ENCODE assay signal across 20 mouse cellular contexts in the genomic region with DNA sequence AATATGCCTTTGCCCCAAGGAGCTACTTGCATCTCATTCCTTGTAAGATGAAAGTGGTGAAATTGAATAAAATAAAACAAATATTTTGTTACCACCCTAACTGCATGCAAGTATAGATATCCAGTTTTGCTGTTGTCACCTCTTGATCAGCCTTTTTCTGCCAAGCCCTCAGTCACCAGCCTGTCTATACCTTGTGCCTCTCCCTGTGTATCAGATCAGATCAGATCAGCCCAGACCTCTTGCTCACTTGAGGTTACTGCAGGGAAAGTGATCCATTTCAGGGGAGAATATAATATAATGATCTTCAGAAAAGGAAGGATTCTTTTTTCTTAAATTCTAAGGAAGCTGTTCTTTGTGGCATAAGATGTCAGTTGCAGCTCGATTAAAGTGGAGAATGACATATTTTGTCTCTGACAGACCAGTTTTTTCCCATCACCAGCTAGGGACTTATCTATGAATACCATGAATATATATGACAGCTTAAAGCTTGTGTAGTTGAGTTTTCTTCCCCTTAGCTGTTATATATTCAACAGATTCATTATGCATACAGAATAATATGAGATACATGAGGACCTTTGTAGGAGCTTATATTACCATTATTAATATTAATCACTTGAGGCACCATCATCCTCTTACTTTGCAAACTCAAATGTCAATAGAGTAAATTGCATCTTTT.
DNase-seq lines count a peak whose midpoint lies in the region; ATAC-seq and TF ChIP-seq lines count a peak whose summit lies in the region.
"Had no signal": no experiment of that assay in that cellular context is flagged by ENCODE, and none has a peak within 500 bp of the region (broad histone marks: within the 10 kb centered on the region; RNA-seq: fewer than 3 reads in every experiment).

No protein-coding gene starts in this region.

- ATAC-seq in forebrain, embryonic 16.5 days, result peak; percentile 43; the same call in 1 of the 2 replicates
- ATAC-seq in midbrain, embryonic 15.5 days (replicated peaks), result peak; percentile 96
- ATAC-seq in CD4-positive, CD25-positive, alpha-beta regulatory T cell, adult 4 months, result no peak
- ATAC-seq in hindbrain, embryonic 12.5 days (ENCODE audit: low FRiP score), result no peak
- ATAC-seq: activated CD4-positive, CD25-positive, alpha-beta regulatory T cell, adult 4 months; hindbrain, embryonic 16.5 days; intestine, embryonic 15.5 days had no signal

- no peak overlapping the region for H3K4me3 ChIP-seq in forebrain, embryonic 16.5 days (replicated peaks; ENCODE audit: low read length)
- H3K4me3 ChIP-seq in forebrain, embryonic 10.5 days, result no peak overlapping the region
- H3K4me3 ChIP-seq in midbrain, embryonic 15.5 days, result no peak overlapping the region
- no peak overlapping the region for H3K4me3 ChIP-seq in hindbrain, embryonic 12.5 days
- H3K4me3 ChIP-seq: forebrain, embryonic 12.5 days; heart, adult 2 months; hindbrain, embryonic 13.5 days; intestine, embryonic 15.5 days had no signal

- H3K4me1 ChIP-seq in forebrain, embryonic 16.5 days (replicated peaks; ENCODE audit: control insufficient read depth, insufficient read depth, low read length), result no peaks in the 10 kb centered on the region
- no peaks in the 10 kb centered on the region for H3K4me1 ChIP-seq in forebrain, embryonic 10.5 days
- no peaks in the 10 kb centered on the region for H3K4me1 ChIP-seq in midbrain, embryonic 15.5 days
- no peaks in the 10 kb centered on the region for H3K4me1 ChIP-seq in hindbrain, embryonic 12.5 days
- H3K4me1 ChIP-seq: forebrain, embryonic 12.5 days; hindbrain, embryonic 13.5 days; intestine, embryonic 15.5 days had no signal

- WGBS in forebrain, embryonic 16.5 days, result 71% methylated on average over 1 of the region's 1 CpGs
- WGBS in forebrain, embryonic 10.5 days, result 85% methylated on average over 1 of the region's 1 CpGs
- WGBS in midbrain, embryonic 15.5 days, result 49% methylated on average over 1 of the region's 1 CpGs
- WGBS in hindbrain, embryonic 12.5 days, result 78% methylated on average over 1 of the region's 1 CpGs

- H3K9me3 ChIP-seq in forebrain, embryonic 16.5 days (ENCODE audit: control insufficient read depth, low read length), result no peaks in the 10 kb centered on the region
- H3K9me3 ChIP-seq in forebrain, embryonic 10.5 days, result no peaks in the 10 kb centered on the region
- H3K9me3 ChIP-seq in midbrain, embryonic 15.5 days, result no peaks in the 10 kb centered on the region
- H3K9me3 ChIP-seq in hindbrain, embryonic 12.5 days (replicated peaks), result no peaks in the 10 kb centered on the region
- H3K9me3 ChIP-seq: forebrain, embryonic 12.5 days; hindbrain, embryonic 13.5 days; intestine, embryonic 15.5 days had no signal

- TF ChIP-seq POLR2A in brain, embryonic 14.5 days (IDR thresholded peaks at IDR 0.05; ENCODE audit: borderline replicate concordance, extremely low read depth, insufficient read depth, insufficient read length, poor library complexity, severe bottlenecking), result no peak

- H3K27ac ChIP-seq in forebrain, embryonic 16.5 days (ENCODE audit: low read length), result no peak overlapping the region
- H3K27ac ChIP-seq in forebrain, embryonic 10.5 days, result no peak overlapping the region
- peak overlapping the region; percentile 61 for H3K27ac ChIP-seq in midbrain, embryonic 15.5 days
- no peak overlapping the region for H3K27ac ChIP-seq in hindbrain, embryonic 12.5 days
- H3K27ac ChIP-seq: forebrain, embryonic 12.5 days; heart, adult 2 months; hindbrain, embryonic 13.5 days; intestine, embryonic 15.5 days had no signal

- H3K36me3 ChIP-seq in forebrain, embryonic 16.5 days (ENCODE audit: control insufficient read depth, insufficient read depth), result no peaks in the 10 kb centered on the region
- no peaks in the 10 kb centered on the region for H3K36me3 ChIP-seq in forebrain, embryonic 10.5 days (replicated peaks)
- H3K36me3 ChIP-seq in midbrain, embryonic 15.5 days (replicated peaks), result no peaks in the 10 kb centered on the region
- no peaks in the 10 kb centered on the region for H3K36me3 ChIP-seq in hindbrain, embryonic 12.5 days
- H3K36me3 ChIP-seq: forebrain, embryonic 12.5 days; hindbrain, embryonic 13.5 days; intestine, embryonic 15.5 days had no signal

- H3K9ac ChIP-seq in forebrain, embryonic 16.5 days (replicated peaks; ENCODE audit: low read depth, low read length), result no peak overlapping the region
- no peak overlapping the region for H3K9ac ChIP-seq in midbrain, embryonic 15.5 days
- H3K9ac ChIP-seq in hindbrain, embryonic 12.5 days, result no peak overlapping the region
- H3K9ac ChIP-seq: forebrain, embryonic 12.5 days; hindbrain, embryonic 13.5 days; intestine, embryonic 15.5 days had no signal

- H3K4me2 ChIP-seq in forebrain, embryonic 16.5 days (ENCODE audit: low read length), result no peak overlapping the region
- no peak overlapping the region for H3K4me2 ChIP-seq in midbrain, embryonic 15.5 days
- no peak overlapping the region for H3K4me2 ChIP-seq in hindbrain, embryonic 12.5 days (replicated peaks)
- H3K4me2 ChIP-seq: forebrain, embryonic 12.5 days; heart, embryonic 11.5 days; hindbrain, embryonic 13.5 days; intestine, embryonic 15.5 days had no signal

- no peak for TF ChIP-seq CTCF in brain, embryonic 14.5 days (IDR thresholded peaks at IDR 0.05; ENCODE audit: borderline replicate concordance, extremely low read depth, insufficient read depth, insufficient read length)

- H3K27me3 ChIP-seq in forebrain, embryonic 16.5 days (replicated peaks; ENCODE audit: control insufficient read depth, insufficient read depth, low read length), result no peaks in the 10 kb centered on the region
- no peaks in the 10 kb centered on the region for H3K27me3 ChIP-seq in forebrain, embryonic 10.5 days (ENCODE audit: poor library complexity, severe bottlenecking)
- no peaks in the 10 kb centered on the region for H3K27me3 ChIP-seq in midbrain, embryonic 15.5 days (replicated peaks)
- no peaks in the 10 kb centered on the region for H3K27me3 ChIP-seq in hindbrain, embryonic 12.5 days
- H3K27me3 ChIP-seq: forebrain, embryonic 12.5 days; hindbrain, embryonic 13.5 days; intestine, embryonic 15.5 days had no signal

- no peak for DNase-seq in forebrain, embryonic 10.5 days (ENCODE audit: extremely low spot score, low spot score)
- peak; percentile 55 for DNase-seq in brain, embryonic 14.5 days (ENCODE audit: low read depth)
- DNase-seq: adrenal gland, adult 8-10 months; adrenal gland, postnatal 25 days; cerebellum, adult 18-20 months; cerebellum, adult 9-10 months; cerebellum, postnatal 14 days; gastrocnemius, postnatal 10 days; gastrocnemius, postnatal 36 days; heart, adult 2 months had no signal

Comparison
In these comparisons a context has a peak if more than half of its experiments do, and no peak if none do; other contexts are left out.
1. ATAC-seq: peak in forebrain, embryonic 16.5 days (single experiment) and midbrain, embryonic 15.5 days (single experiment); none in CD4-positive, CD25-positive, alpha-beta regulatory T cell, adult 4 months (single experiment) and hindbrain, embryonic 12.5 days (single experiment).